Mouse (Mus musculus): Measurements from ENCODE around the gene Cwf19l1.
"Not testable (repeated sequence)": the region's sequence is repeated elsewhere in the genome, so short reads cannot be mapped to it uniquely, and the experiment has no call there.

Cwf19l1 gene

GRCm38 (mm10) chr19:44135072-44135959 is at the start of gene Cwf19l1:
TSS of gene Cwf19l1 (minus strand) at chr19:44135876.
- peak; percentile 78 to 82 for DNase-seq (ENCODE audit: low spot score in 2 of 2)

- DNase-seq (ENCODE audit: low spot score in 2 of 2), result no peak
Measured at GRCm38 (mm10) chr19:44183968-44184367, 48.3 kb upstream of the Cwf19l1 start.

GRCm38 (mm10) chr19:44180502-44180901 is 44.8 kb upstream of the Cwf19l1 start:
- DNase-seq (ENCODE audit: low spot score in 2 of 2), result no peak

- no peak for DNase-seq (ENCODE audit: low spot score in 2 of 2)
Measured at GRCm38 (mm10) chr19:44176741-44177140, 41.1 kb upstream of the Cwf19l1 start.

GRCm38 (mm10) chr19:44174835-44175234 is 39.2 kb upstream of the Cwf19l1 start:
- DNase-seq (ENCODE audit: low spot score in 2 of 2), result no peak

DNA sequence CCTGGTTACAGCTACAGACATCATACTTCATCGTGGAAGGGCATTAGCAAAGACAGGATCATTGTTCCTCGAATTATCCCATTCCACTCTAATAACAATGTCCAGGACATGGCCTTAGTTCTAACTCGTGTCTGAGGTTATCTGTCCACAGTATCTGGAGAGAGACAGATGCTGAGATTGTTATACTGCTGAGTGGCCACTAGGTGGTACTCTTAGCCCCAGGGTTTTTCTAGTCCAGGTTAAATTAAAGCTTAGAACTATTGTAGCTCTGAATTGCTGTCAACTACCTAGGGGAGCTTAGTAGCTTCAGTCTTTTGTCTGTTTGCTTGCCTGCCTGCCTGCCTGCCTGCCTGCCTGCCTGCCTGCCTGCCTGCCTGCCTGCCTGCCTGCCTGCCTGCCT is 25.8 kb upstream of the Cwf19l1 start:
- no peak for DNase-seq (ENCODE audit: low spot score in 2 of 2)

- DNase-seq (ENCODE audit: low spot score in 2 of 2), result no peak
Measured at GRCm38 (mm10) chr19:44159386-44159785, 23.7 kb upstream of the Cwf19l1 start.

DNA sequence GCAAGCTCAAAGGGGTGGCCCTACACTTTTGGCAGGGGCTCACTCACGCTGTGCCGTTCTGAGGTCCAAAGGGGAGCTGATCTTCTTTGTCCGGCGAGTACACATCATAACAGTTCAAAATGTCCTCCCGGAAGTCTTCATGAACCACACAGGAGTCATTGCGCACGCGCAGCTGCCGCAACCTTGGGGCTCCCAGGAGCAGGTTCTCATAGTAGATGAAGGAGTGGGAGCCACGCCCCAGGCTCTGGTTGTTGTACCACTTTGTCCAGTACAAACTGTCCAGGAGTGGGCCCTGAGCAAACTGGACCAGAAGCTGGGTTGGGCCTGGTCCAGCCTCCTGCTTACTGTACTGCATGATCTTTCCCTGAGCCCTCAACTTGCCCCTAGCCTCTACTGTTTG is 21.3 kb upstream of the Cwf19l1 start:
- no peak for DNase-seq (ENCODE audit: low spot score in 2 of 2)

DNA sequence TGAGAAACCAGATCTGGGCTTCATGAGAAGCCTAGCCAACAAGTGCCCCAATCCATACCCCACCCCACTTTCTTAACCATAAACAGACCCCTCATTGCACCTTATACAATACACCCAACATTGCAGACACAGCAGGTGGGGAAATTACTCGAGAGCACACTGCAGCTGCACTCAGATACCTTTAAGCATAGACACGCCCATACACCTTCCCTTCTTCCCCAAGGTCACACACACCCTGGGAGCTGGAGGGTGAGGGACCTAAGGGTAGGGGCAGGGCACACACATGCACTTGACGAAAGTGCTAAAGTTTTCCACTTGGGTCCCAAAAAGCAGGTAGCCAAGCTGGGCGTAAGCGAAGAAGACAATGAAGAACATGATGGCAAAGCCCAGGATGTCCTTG is 18.1 kb upstream of the Cwf19l1 start:
- DNase-seq (ENCODE audit: low spot score in 2 of 2), result no peak

- DNase-seq (ENCODE audit: low spot score in 2 of 2), result no peak
Measured at GRCm38 (mm10) chr19:44148991-44149390, 13.3 kb upstream of the Cwf19l1 start.

DNA sequence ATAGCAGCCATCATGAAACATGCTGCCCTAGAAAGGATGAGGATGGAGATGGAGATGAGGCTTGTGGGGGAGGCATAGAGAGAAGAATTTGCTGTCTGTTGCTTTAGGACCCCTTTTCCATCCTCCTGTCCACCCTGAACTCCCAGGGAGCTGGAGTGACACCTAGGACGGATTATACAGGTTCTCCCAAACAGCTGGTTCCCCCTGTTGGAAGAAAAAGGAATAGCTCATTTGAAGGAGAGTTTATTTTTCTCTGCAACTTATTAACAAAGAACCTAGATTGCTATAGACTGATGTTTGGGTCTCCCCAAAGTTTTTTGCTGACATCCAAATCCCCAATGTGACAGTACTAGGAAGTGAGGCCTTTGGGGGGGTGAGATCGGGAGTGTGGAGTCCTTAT is 12.7 kb upstream of the Cwf19l1 start:
- no peak for DNase-seq (ENCODE audit: low spot score in 2 of 2)

- no peak for DNase-seq (ENCODE audit: low spot score in 2 of 2)
Measured at GRCm38 (mm10) chr19:44146951-44147350, 11.3 kb upstream of the Cwf19l1 start.

- no peak for DNase-seq (ENCODE audit: low spot score in 2 of 2)
Measured at GRCm38 (mm10) chr19:44146568-44146879, 10.8 kb upstream of the Cwf19l1 start.

DNA sequence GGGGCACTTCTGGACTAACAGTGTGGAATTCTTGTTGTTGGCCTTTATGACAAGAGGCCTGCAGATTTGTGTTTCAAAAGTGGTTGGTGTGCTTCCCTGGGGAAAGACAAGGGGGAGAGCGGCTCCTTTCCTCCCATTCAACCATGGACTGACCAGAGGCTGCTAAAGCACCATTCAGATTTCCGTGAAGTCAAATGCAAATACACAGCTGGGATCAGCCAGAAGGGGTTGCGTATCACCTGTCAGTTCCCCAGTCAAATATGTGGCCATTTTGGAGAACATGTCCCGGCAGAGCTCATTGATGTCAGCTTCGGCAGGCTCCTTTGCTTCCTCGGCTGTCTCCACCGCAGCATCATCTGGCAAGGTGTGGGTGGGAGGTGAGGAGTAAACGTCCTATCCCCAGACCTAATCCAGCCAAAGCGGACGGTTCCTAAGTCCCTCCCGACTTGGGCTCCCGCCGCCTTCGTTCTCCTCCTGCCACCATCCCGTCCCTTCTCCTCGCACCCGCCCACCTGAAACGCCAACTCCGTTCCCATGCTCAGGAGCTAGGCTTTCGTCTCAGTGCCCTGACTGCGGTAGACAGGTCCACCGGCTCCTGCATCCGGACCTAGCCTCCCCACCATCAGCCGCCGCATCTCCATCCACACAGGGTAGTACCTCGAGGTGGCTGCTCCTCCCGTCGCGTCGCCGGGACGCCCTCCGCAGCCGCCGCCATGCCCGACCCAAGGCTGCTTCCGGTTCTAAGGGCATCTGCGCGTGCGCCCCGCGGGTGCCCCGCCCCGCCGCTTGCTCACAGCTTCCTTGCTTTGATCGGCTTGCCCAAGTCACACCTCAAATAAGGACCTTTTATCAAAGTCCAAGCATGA is 10.3 kb upstream of the Cwf19l1 start, which contains the start of gene Bloc1s2:
Gene Bloc1s2, minus strand, starts transcription at position 745 of the 866 bp plus-strand sequence.
- peak; percentile 80 to 83 for DNase-seq (ENCODE audit: low spot score in 2 of 2)

DNA sequence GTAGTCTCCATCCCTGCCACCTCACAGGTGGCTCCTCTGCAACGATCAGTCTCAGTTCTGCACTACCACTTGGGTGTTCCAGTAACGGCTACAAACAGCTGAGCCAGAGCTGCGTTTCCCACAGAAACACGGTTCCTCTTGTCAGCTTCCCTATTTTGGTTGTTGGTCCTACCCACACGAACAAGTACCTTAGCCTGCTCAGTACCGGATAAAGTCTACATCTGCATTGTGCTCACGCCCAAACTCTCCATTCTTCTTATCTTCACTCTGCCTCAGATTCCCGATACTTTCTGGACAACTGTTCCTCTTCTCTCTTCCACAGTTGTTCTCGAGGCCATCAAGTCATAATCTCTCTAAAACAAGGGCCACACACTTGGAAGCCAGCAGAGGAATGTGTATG is 8.7 kb upstream of the Cwf19l1 start:
- no peak for DNase-seq (ENCODE audit: low spot score in 2 of 2)

DNA sequence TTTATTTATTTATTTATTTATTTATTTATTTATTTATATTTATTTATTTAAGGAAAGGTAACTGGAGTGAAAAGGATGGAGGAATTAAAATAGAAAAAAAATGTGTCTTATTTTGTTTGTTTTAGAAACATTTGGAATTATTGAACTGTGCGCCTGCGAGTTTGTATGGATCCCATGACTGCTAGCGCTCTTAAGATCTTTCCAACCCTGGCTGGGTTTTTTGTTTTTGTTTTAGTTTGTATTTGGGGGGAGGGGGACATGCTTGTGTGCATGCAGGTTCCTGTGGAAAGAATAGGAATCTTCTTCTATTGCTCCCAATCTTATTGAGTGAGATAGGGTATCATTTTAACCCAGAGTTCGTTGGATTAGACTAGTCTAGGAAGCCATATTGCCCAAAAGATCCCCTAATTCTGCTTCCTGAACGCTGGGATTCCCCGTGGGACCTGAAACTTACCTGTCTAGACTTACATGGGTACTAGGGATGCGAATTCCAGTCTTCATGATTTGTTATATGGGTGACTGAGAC is 347 bp upstream of the Cwf19l1 start:
- no peak for DNase-seq (ENCODE audit: low spot score in 2 of 2)

DNA sequence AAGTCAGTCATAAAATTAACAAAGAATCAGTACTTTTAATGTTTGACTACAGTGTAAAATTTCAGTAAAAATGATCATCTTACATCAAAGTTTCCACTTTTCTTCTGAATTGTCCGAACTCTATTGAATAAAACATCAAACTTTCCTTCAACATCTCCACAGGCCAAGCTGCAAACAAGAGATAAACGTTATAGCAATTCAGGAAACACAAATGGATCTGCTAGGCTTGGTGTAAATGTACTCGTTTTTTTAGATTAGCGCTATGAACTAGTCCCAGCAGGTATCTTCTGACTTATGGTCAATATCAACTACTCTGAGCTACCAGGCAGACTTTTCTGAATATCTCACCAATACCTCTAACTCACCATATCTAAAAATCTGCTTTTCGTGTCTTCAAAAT is 2.8 kb downstream of the Cwf19l1 start:
- DNase-seq (ENCODE audit: low spot score in 2 of 2), result no peak

DNA sequence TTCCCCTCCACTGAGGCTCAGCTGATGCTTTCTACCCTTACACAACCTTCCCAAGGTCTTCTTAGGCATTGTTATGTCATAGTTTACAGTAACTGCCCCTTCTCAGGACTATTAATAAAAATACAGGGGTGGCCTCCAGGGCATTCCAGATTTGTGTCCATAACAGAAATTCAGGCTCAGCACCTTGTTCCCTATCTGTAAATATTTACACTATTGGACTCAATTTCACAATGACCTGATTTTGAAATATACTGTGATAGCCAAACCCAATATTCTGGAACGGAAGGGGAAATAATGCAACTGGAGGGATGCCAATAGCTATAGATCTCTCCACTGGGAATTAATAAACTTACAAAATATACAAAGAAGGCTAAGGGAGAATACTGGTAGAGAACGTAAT is 7.1 kb downstream of the Cwf19l1 start:
- no peak for DNase-seq (ENCODE audit: low spot score in 2 of 2)

DNA sequence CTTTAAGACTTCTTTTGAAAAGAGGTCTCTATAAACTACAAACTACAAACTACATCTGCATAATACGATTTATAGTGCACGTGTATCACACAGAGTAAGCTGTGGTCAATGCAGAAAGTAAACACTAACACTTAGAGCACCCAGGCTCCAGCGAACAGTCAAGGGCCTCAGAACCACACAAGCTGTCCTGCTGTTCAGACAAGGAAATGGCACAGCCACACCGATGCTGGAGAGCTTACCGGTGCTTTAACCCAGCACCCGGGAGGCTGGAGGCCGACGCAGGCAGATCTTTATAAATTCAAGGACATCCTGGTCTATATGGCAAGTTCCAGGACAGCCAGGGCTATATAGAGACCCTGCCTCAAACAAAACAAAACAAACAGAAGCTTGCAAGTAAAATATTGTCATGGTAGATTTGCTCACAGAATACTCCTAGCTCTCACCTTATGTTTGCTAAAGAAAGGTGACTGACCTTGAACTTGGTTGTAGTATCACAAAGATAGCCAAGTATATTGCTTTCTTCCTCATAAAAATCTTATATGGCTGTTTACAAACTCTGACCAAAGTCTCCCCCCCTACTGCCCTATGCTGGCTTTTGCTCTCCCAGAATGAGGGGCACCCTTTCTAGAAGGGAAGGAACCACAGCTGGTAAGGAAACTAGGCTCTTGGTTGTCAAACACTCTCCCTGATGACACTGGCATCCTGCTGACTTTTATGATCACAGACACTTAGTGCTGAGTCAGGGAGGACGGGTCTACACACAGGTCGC is 7.8 kb downstream of the Cwf19l1 start:
- no peak for DNase-seq (ENCODE audit: low spot score in 2 of 2)

- DNase-seq (ENCODE audit: low spot score in 2 of 2), result no peak
Measured at GRCm38 (mm10) chr19:44121137-44121536, 14.5 kb downstream of the Cwf19l1 start.

- not testable (repeated sequence) for DNase-seq (ENCODE audit: low spot score in 2 of 2)
Measured at GRCm38 (mm10) chr19:44120686-44121085, 15.0 kb downstream of the Cwf19l1 start.

DNA sequence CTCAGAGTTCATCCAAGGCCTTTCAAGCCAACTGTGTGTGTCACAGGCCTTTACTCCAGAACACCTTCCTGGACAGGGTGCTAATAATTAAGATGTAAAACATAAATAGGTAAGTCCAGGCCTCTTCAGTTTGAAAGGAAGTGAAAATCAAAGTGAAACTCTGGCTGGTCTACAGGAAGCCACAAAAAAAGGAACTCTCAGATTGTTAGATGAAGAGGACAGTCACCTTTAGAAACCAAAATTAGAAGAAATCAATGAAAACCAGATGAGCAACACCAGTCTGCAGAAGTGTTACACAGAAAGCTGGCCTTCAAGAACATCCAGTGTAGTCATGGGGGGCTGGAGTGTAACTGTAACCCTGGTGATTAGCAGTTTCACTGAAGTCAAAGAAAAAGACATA is 17.9 kb downstream of the Cwf19l1 start:
- no peak for DNase-seq (ENCODE audit: low spot score in 2 of 2)

All from frontal cortex, postnatal 25 days (tissue).